In genomic region chrX:160585110-160585509, GRCm38 (mm10) we compare ENCODE assay signal across 19 mouse cellular contexts.
"Had no signal": no experiment of that assay in that cellular context is flagged by ENCODE, and none has a peak within 500 bp of the region (broad histone marks: within the 10 kb centered on the region; RNA-seq: fewer than 3 reads in every experiment).

No protein-coding gene starts in this region.

- H3K9me3 ChIP-seq: liver, embryonic 12.5 days; lung, embryonic 15.5 days; midbrain, embryonic 10.5 days; midbrain, embryonic 12.5 days; neural tube, embryonic 13.5 days; neural tube, embryonic 15.5 days had no signal

- H3K9ac ChIP-seq: liver, embryonic 12.5 days; liver, embryonic 14.5 days; lung, embryonic 15.5 days; midbrain, embryonic 12.5 days; neural tube, embryonic 13.5 days; neural tube, embryonic 15.5 days had no signal

- H3K27me3 ChIP-seq: lung, embryonic 15.5 days had no signal

- ATAC-seq: liver, embryonic 12.5 days; midbrain, embryonic 16.5 days had no signal

- DNase-seq: midbrain, embryonic 14.5 days; retina, postnatal 1 day; right cerebral cortex, adult 18-20 months; right cerebral cortex, postnatal 25 days; right cerebral cortex, postnatal 4 days; spleen, adult 18-20 months; thymus, adult 18-20 months; thymus, postnatal 14 days; thymus, postnatal 36 days had no signal

- H3K36me3 ChIP-seq: lung, embryonic 15.5 days; midbrain, embryonic 12.5 days; neural tube, embryonic 13.5 days; neural tube, embryonic 15.5 days had no signal

- H3K4me3 ChIP-seq: liver, embryonic 12.5 days; lung, embryonic 15.5 days; midbrain, embryonic 10.5 days; midbrain, embryonic 12.5 days; myocyte; neural tube, embryonic 13.5 days; neural tube, embryonic 15.5 days had no signal

- H3K4me1 ChIP-seq: liver, embryonic 12.5 days; lung, embryonic 15.5 days; midbrain, embryonic 10.5 days; midbrain, embryonic 12.5 days; neural tube, embryonic 13.5 days; neural tube, embryonic 15.5 days had no signal

- H3K27ac ChIP-seq: liver, embryonic 12.5 days; liver, embryonic 14.5 days; lung, embryonic 15.5 days; macrophage; midbrain, embryonic 10.5 days; midbrain, embryonic 12.5 days; neural tube, embryonic 13.5 days; neural tube, embryonic 15.5 days had no signal

- H3K4me2 ChIP-seq: liver, embryonic 12.5 days; lung, embryonic 15.5 days; midbrain, embryonic 12.5 days; neural tube, embryonic 13.5 days; neural tube, embryonic 15.5 days had no signal
